Mouse (Mus musculus): ENCODE results near the gene Fbxl17.

DNA sequence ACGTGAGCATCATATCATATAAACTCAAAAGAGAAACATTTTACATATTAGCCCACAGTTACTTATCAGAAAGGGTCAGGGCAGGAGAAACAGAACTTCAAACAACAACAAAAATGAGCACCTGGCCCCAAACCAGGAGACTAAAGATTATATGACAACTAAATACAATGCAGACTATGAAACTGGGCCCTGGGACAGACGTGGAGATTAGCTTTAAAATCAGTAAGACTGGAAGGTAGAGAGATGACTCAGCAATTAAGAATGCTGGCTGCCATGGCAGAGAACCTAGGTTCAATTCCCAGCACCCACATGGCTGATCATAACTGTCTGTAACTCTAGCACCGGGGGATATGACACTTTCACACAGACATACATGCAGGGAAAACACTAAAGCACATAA lies 413.3 kb downstream of the Fbxl17 start:
- TF ChIP-seq TAL1 (conservative IDR thresholded peaks at IDR 0.05; ENCODE audit: low read depth, low read length) (no peak), CTCF (IDR thresholded peaks at IDR 0.05; ENCODE audit: low read depth, low read length) (no peak), POLR2AphosphoS5 (IDR thresholded peaks at IDR 0.05; ENCODE audit: insufficient replicate concordance, low read depth, low read length) (no peak), GATA1 (IDR thresholded peaks at IDR 0.05; ENCODE audit: borderline replicate concordance, low read length) (no peak)
